Mouse (Mus musculus): ENCODE data around the gene Wwox.

DNA sequence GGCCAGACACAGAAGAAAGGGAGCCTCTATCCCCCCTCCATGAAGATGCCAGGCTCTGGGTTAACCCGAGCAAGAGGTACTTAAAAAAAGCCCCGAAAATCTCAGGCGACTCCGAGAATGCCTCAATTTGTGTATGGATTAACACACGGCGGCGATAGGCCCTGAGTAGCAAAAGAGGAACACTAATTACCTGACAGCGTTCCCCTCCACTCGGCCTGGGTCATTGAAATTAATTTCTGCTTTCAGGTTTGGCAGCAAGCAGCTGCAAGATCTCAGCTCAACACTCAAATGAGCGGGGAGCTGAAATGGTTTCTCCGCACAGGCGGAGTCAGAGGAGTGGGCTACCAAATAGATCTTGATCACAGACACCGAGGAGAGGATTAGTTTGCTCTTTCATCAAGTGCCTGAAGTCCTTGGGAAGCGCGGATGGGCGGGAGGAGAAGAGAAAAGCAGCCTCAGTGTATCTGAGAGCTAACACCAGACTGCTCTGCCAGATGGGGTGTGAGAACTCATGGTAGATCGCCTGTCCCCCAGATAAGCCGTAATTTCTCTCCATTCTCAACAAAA lies 445.7 kb downstream of the Wwox start:
- TF ChIP-seq POLR2A (IDR thresholded peaks at IDR 0.05; ENCODE audit: insufficient read depth, low read depth, low read length): no peak
- TF ChIP-seq CTCF (IDR thresholded peaks at IDR 0.05; ENCODE audit: insufficient read depth, low read depth, low read length): no peak
